Mouse (Mus musculus) liver, embryonic 14.5 days (tissue): ENCODE results near the gene Klhdc3. TPM values are rescaled to one million over a fixed set of nuclear protein-coding genes. Genes with fewer than 3 reads are reported as not detected.

Experiments used
- ATAC-seq: fragments of 200-750 bp; cut with Nextera tagmentation; 2 replicates; pipeline ENCODE4 v1.8.0; 2017; ENCODE audit warnings: moderate number of reproducible peaks, mild to moderate bottlenecking, moderate library complexity; ENCODE audit not compliant: insufficient read depth
- DNase-seq, 3 experiments: peaks; one replicate each; pipeline ENCODE4 v3.0.0-alpha.2; 2012 to 2013; ENCODE audit warnings: low read depth in 3 of 3, low spot score in 3 of 3
- H3K27ac ChIP-seq: fragments of 300-500 bp; sonication (generic); 2 replicates; pipeline ENCODE4 v1.5.1; 2014; ENCODE audit warnings: moderate library complexity, mild to moderate bottlenecking, control low read depth, inconsistent platforms
- H3K27me3 ChIP-seq: fragments of 300-500 bp; sonication (generic); 2 replicates; pipeline ENCODE4 v1.6.1; 2014; ENCODE audit warnings: mild to moderate bottlenecking, low read length, moderate library complexity; ENCODE audit not compliant: control insufficient read depth, insufficient read depth
- H3K36me3 ChIP-seq: fragments of 300-500 bp; sonication (generic); replicated peaks from 2 replicates; pipeline ENCODE4 v1.6.1; 2014; ENCODE audit warnings: low read depth; ENCODE audit not compliant: control insufficient read depth, insufficient read depth
- H3K4me1 ChIP-seq, 2 experiments: fragments of 200-500 bp in 1 of 2; fragments of 300-500 bp in 1 of 2; sonication (generic) in 1 of 2; replicated peaks; 2 replicates each; pipeline ENCODE4 v1.6.1; 2012 to 2014; ENCODE audit warnings: antibody characterized with exemption in 1 of 2, inconsistent platforms in 1 of 2, low read length in 1 of 2; ENCODE audit not compliant: control insufficient read depth in 2 of 2, insufficient read depth in 2 of 2
- H3K4me2 ChIP-seq: fragments of 300-500 bp; sonication (generic); 2 replicates; pipeline ENCODE4 v1.6.1; 2014; ENCODE audit warnings: low read depth, mild to moderate bottlenecking, control low read depth, moderate library complexity
- H3K4me3 ChIP-seq, 2 experiments: fragments of 200-500 bp in 1 of 2; fragments of 300-500 bp in 1 of 2; sonication (generic) in 1 of 2; 2 replicates each; pipeline ENCODE4 v1.5.1; 2012 to 2014; ENCODE audit warnings: low read depth in 2 of 2, low read length in 2 of 2, mild to moderate bottlenecking in 2 of 2, control low read depth in 1 of 2, inconsistent platforms in 1 of 2, moderate library complexity in 1 of 2; ENCODE audit not compliant: insufficient read depth in 1 of 2
- H3K9ac ChIP-seq: fragments of 300-500 bp; sonication (generic); replicated peaks from 2 replicates; pipeline ENCODE4 v1.6.1; 2014; ENCODE audit warnings: mild to moderate bottlenecking, control low read depth, moderate library complexity
- H3K9me3 ChIP-seq: fragments of 300-500 bp; sonication (generic); 2 replicates; pipeline ENCODE4 v1.6.1; 2016; ENCODE audit warnings: low read length, mixed read lengths; ENCODE audit not compliant: control insufficient read depth
- CTCF ChIP-seq: IDR thresholded peaks from 2 replicates; pipeline ENCODE4 v1.5.1; 2016; ENCODE audit warnings: antibody characterized with exemption, low read depth, control low read depth
- EP300 ChIP-seq: IDR thresholded peaks from 2 replicates; pipeline ENCODE4 v1.6.1; 2016; ENCODE audit warnings: antibody characterized with exemption, low read depth
- WGBS: fragments of 180-500 bp; shearing (Covaris S2); extraction: QIAGEN DNeasy Blood & Tissue Kit; methylation state at CpG from one replicate; pipeline ENCODE4 v1.1.7; 2014; ENCODE audit not compliant: insufficient replicate concordance; 5-methylcytosine and 5-hydroxymethylcytosine counted together
- polyA plus RNA-seq, 2 experiments: library from polyadenylated mRNA; depleted of rRNA in 1 of 2; stranded (reverse) in 1 of 2; unstranded in 1 of 2; fragments of >200 nt; fragmentation: Nextera tagmentation in 1 of 2; extraction: Ambion mirVana in 1 of 2; gene quantifications; 2 replicates each; pipeline versions ENCODE4 v1.2.1 to v1.2.3; 2012 to 2014

Klhdc3 gene
- polyA plus RNA-seq, 2 experiments: 40.2 to 46.3 TPM

GRCm38 (mm10) chr17:46674530-46675283 lies 6.0 kb downstream of the Klhdc3 start:
- Histone ChIP-seq H3K36me3 (peaks cover 24% of the 10 kb centered on the region), H3K27ac (peak overlapping the region; percentile 48), H3K27me3 (no peaks in the 10 kb centered on the region), H3K9me3 (no peaks in the 10 kb centered on the region), H3K9ac (peak overlapping the region; percentile 55), H3K4me3 (peak overlapping the region; percentile 47 to 69), H3K4me1 (peaks cover 13 to 21% of the 10 kb centered on the region in 2 experiments), H3K4me2 (peak overlapping the region; percentile 73)
- TF ChIP-seq CTCF (no peak), EP300 (no peak)
- no peak for DNase-seq
- WGBS: 37% methylated on average over 15 of the region's 15 CpGs
- ATAC-seq: peak; percentile 16

- H3K4me1 ChIP-seq: peaks cover 8 to 13% of the 10 kb centered on the region in 2 experiments
- H3K27ac ChIP-seq: peak within 1 kb of the TSS; percentile 57
- H3K4me3 ChIP-seq: peak within 1 kb of the TSS; percentile 69 to 79
- WGBS: under 1% methylated on average over 43 of the region's 43 CpGs
- peak within 1 kb of the TSS; percentile 73 for H3K4me2 ChIP-seq
- H3K27me3 ChIP-seq: no peaks in the 10 kb centered on the region
- H3K9me3 ChIP-seq: no peaks in the 10 kb centered on the region
- ATAC-seq (peak; percentile 91), DNase-seq (peak; percentile 85 to 89 (median 86))
- TF ChIP-seq EP300: no peak
- TF ChIP-seq CTCF: no peak
- peak within 1 kb of the TSS; percentile 73 for H3K9ac ChIP-seq
- H3K36me3 ChIP-seq: peaks cover 30% of the 10 kb centered on the region
Measured at GRCm38 (mm10) chr17:46673850-46674529, 6.7 kb downstream of the Klhdc3 start, which contains the start of gene Rrp36. Gene Rrp36, minus strand, starts transcription at chr17:46674352.

- H3K36me3 ChIP-seq: peaks cover 11% of the 10 kb centered on the region
- H3K27me3 ChIP-seq: no peaks in the 10 kb centered on the region
- H3K9ac ChIP-seq: no peak overlapping the region
- WGBS: 89% methylated on average over 10 of the region's 10 CpGs
- no peak overlapping the region for H3K27ac ChIP-seq
- no peak for TF ChIP-seq EP300
- TF ChIP-seq CTCF: no peak
- no peaks in the 10 kb centered on the region for H3K9me3 ChIP-seq
- DNase-seq: no peak
- H3K4me1 ChIP-seq: peaks cover 8 to 10% of the 10 kb centered on the region in 2 experiments; a peak in 3 of 4 replicates
- no peak for ATAC-seq
- H3K4me3 ChIP-seq: no peak overlapping the region
- no peak overlapping the region for H3K4me2 ChIP-seq
Measured at GRCm38 (mm10) chr17:46669911-46670310, 10.8 kb downstream of the Klhdc3 start.

- H3K27ac ChIP-seq: no peak overlapping the region
- H3K9ac ChIP-seq: no peak overlapping the region
- H3K4me2 ChIP-seq: no peak overlapping the region
- H3K9me3 ChIP-seq: no peaks in the 10 kb centered on the region
- 85% methylated on average over 16 of the region's 16 CpGs for WGBS
- TF ChIP-seq EP300: no peak
- TF ChIP-seq CTCF: no peak
- DNase-seq (no peak), ATAC-seq (no peak)
- peaks cover 13% of the 10 kb centered on the region for H3K36me3 ChIP-seq
- peaks cover 0 to 2% of the 10 kb centered on the region in 2 experiments; a peak in 1 of 4 replicates for H3K4me1 ChIP-seq
- no peaks in the 10 kb centered on the region for H3K27me3 ChIP-seq
- no peak overlapping the region for H3K4me3 ChIP-seq
Measured at GRCm38 (mm10) chr17:46667712-46668111, 13.0 kb downstream of the Klhdc3 start.

- no peak overlapping the region for H3K4me3 ChIP-seq
- no peaks in the 10 kb centered on the region for H3K9me3 ChIP-seq
- H3K4me2 ChIP-seq: no peak overlapping the region
- no peak for DNase-seq
- 76% methylated on average over 5 of the region's 5 CpGs for WGBS
- H3K36me3 ChIP-seq: peaks cover 2% of the 10 kb centered on the region
- H3K4me1 ChIP-seq: no peaks in the 10 kb centered on the region
- no peaks in the 10 kb centered on the region for H3K27me3 ChIP-seq
- no peak overlapping the region for H3K27ac ChIP-seq
- H3K9ac ChIP-seq: no peak overlapping the region
- TF ChIP-seq EP300 (no peak), CTCF (no peak)
- ATAC-seq: no peak
Measured at GRCm38 (mm10) chr17:46662730-46663129, 18.0 kb downstream of the Klhdc3 start.
